Mouse (Mus musculus) macrophage (primary cell): ENCODE measurements around the gene Sec16a. TPM values are rescaled to one million over a fixed set of nuclear protein-coding genes. Genes with fewer than 3 reads are reported as not detected.

Source experiments
- H3K27ac ChIP-seq: fragments of 350-480 bp; formaldehyde crosslinking; 2 replicates; pipeline ENCODE4 v1.9.0; 2021
- H3K36me3 ChIP-seq: fragments of 350-480 bp; formaldehyde crosslinking; 2 replicates; pipeline ENCODE4 v1.9.0; 2021; ENCODE audit errors: inconsistent target
- H3K4me3 ChIP-seq: fragments of 350-480 bp; formaldehyde crosslinking; 2 replicates; pipeline ENCODE4 v1.9.0; 2021; ENCODE audit errors: inconsistent target
- H3K79me2 ChIP-seq: fragments of 350-480 bp; formaldehyde crosslinking; 2 replicates; pipeline ENCODE4 v1.9.0; 2021; ENCODE audit errors: inconsistent target
- WGBS: methylation state at CpG from one replicate; pipeline ENCODE4 v1.1.7; 2026; ENCODE audit warnings: inconsistent platforms; ENCODE audit not compliant: missing documents; 5-methylcytosine and 5-hydroxymethylcytosine counted together
- polyA plus RNA-seq: library from polyadenylated mRNA; stranded (reverse); fragments of 250-400 nt; gene quantifications from 3 replicates; pipeline ENCODE4 v1.2.4, GENCODE M21; 2018; ENCODE audit warnings: inconsistent platforms
- total RNA-seq, 78 experiments: library from RNA; depleted of rRNA; stranded (reverse); fragments of 250-400 nt; gene quantifications; 1 replicate in 9 of 78; 2 replicates in 24 of 78; 3 replicates in 43 of 78; 4 replicates in 2 of 78; pipeline ENCODE4 v1.2.4; 2018; ENCODE audit warnings: inconsistent platforms in 56 of 78

The Sec16a gene
- 100 to 1,000 TPM in 17 of 26 experiments, 10 to 100 TPM in 9; 55.6 to 143 (median 105) TPM for total RNA-seq (2018; cell fraction: chromatin; rRNA removed)
- 10 to 100 TPM; 35.0 to 58.5 (median 50.0) TPM for total RNA-seq (2018; cell fraction: cytosol; rRNA removed)
- 10 to 100 TPM; 44.2 to 98.8 (median 78.8) TPM for total RNA-seq (2018; cell fraction: nucleus; rRNA removed)
- polyA plus RNA-seq = 37.5 to 46.9 TPM (median 42.2 TPM) in 3 replicates

- WGBS = under 1% methylated on average over 58 of the region's 61 CpGs
- peaks cover 66% of the 10 kb centered on the region for H3K79me2 ChIP-seq
- H3K4me3 ChIP-seq = peak within 1 kb of the TSS; percentile 94
- H3K27ac ChIP-seq = peak within 1 kb of the TSS; percentile 77
- H3K36me3 ChIP-seq = peaks cover 18% of the 10 kb centered on the region
These were observed at the start of gene Sec16a for GRCm38 (mm10) chr2:26444946-26445665. Gene Sec16a (minus strand): TSS chr2:26445216.

GRCm38 (mm10) chr2:26494396-26494795 is 49.4 kb upstream of the Sec16a start:
- WGBS = 39% methylated on average over 5 of the region's 7 CpGs
- H3K4me3 ChIP-seq = no peak overlapping the region
- peak overlapping the region; percentile 92 for H3K27ac ChIP-seq
- peaks cover 100% of the 10 kb centered on the region for H3K79me2 ChIP-seq
- no peaks in the 10 kb centered on the region for H3K36me3 ChIP-seq

GRCm38 (mm10) chr2:26493021-26493781 is 48.2 kb upstream of the Sec16a start:
- no peaks in the 10 kb centered on the region for H3K36me3 ChIP-seq
- WGBS = 19% methylated on average over 9 of the region's 9 CpGs
- H3K27ac ChIP-seq = peak overlapping the region; percentile 92
- H3K4me3 ChIP-seq = no peak overlapping the region
- peaks cover 100% of the 10 kb centered on the region for H3K79me2 ChIP-seq

GRCm38 (mm10) chr2:26490760-26491301 is 45.8 kb upstream of the Sec16a start:
- WGBS = 30% methylated on average over 4 of the region's 4 CpGs
- Histone ChIP-seq H3K36me3 (no peaks in the 10 kb centered on the region), H3K27ac (no peak overlapping the region), H3K79me2 (peaks cover 100% of the 10 kb centered on the region), H3K4me3 (no peak overlapping the region)

GRCm38 (mm10) chr2:26488535-26489135 is 43.6 kb upstream of the Sec16a start:
- Histone ChIP-seq H3K27ac (no peak overlapping the region), H3K4me3 (no peak overlapping the region), H3K79me2 (peaks cover 95% of the 10 kb centered on the region), H3K36me3 (no peaks in the 10 kb centered on the region)
- 78% methylated on average over 9 of the region's 9 CpGs for WGBS

- H3K27ac ChIP-seq = no peak overlapping the region
- H3K79me2 ChIP-seq = peaks cover 83% of the 10 kb centered on the region
- H3K4me3 ChIP-seq = no peak overlapping the region
- 91% methylated on average over 18 of the region's 18 CpGs for WGBS
- H3K36me3 ChIP-seq = no peaks in the 10 kb centered on the region
These were observed 42.5 kb upstream of the Sec16a start for GRCm38 (mm10) chr2:26487322-26488021.

GRCm38 (mm10) chr2:26486835-26487321 is 41.9 kb upstream of the Sec16a start:
- H3K4me3 ChIP-seq = no peak overlapping the region

GRCm38 (mm10) chr2:26486264-26486810 is 41.3 kb upstream of the Sec16a start:
- H3K4me3 ChIP-seq = no peak overlapping the region
- peaks cover 3% of the 10 kb centered on the region; the same call in 1 of the 2 replicates for H3K36me3 ChIP-seq
- peaks cover 82% of the 10 kb centered on the region for H3K79me2 ChIP-seq
- H3K27ac ChIP-seq = no peak overlapping the region
- 74% methylated on average over 5 of the region's 5 CpGs for WGBS

More at GRCm38 (mm10) chr2:26486835-26487321, 41.9 kb upstream of the Sec16a start:
- H3K79me2 ChIP-seq = peaks cover 82% of the 10 kb centered on the region
- no peaks in the 10 kb centered on the region for H3K36me3 ChIP-seq
- 94% methylated on average over 3 of the region's 3 CpGs for WGBS
- H3K27ac ChIP-seq = no peak overlapping the region

- WGBS = 51% methylated on average over 7 of the region's 7 CpGs
- peaks cover 9% of the 10 kb centered on the region for H3K36me3 ChIP-seq
- H3K79me2 ChIP-seq = peaks cover 77% of the 10 kb centered on the region
- no peak overlapping the region for H3K27ac ChIP-seq
- H3K4me3 ChIP-seq = no peak overlapping the region
These were observed 40.7 kb upstream of the Sec16a start for GRCm38 (mm10) chr2:26485710-26486109.

GRCm38 (mm10) chr2:26485278-26485677 is 40.3 kb upstream of the Sec16a start:
- Histone ChIP-seq H3K27ac (no peak overlapping the region), H3K79me2 (peaks cover 72% of the 10 kb centered on the region), H3K4me3 (no peak overlapping the region), H3K36me3 (peaks cover 13% of the 10 kb centered on the region)
- 88% methylated on average over 9 of the region's 9 CpGs for WGBS

GRCm38 (mm10) chr2:26484169-26484568 is 39.2 kb upstream of the Sec16a start:
- H3K27ac ChIP-seq = peak overlapping the region; percentile 89
- 95% methylated on average over 10 of the region's 10 CpGs for WGBS
- H3K4me3 ChIP-seq = no peak overlapping the region
- H3K79me2 ChIP-seq = peaks cover 61% of the 10 kb centered on the region
- H3K36me3 ChIP-seq = peaks cover 24% of the 10 kb centered on the region

GRCm38 (mm10) chr2:26483230-26483869 is 38.3 kb upstream of the Sec16a start:
- Histone ChIP-seq H3K4me3 (no peak overlapping the region), H3K79me2 (peaks cover 53% of the 10 kb centered on the region), H3K27ac (peak overlapping the region; percentile 89), H3K36me3 (peaks cover 32% of the 10 kb centered on the region)
- 3% methylated on average over 13 of the region's 13 CpGs for WGBS

GRCm38 (mm10) chr2:26482824-26483223 is 37.8 kb upstream of the Sec16a start:
- peaks cover 48% of the 10 kb centered on the region for H3K79me2 ChIP-seq
- H3K27ac ChIP-seq = peak overlapping the region; percentile 89
- H3K36me3 ChIP-seq = peaks cover 37% of the 10 kb centered on the region
- no peak overlapping the region for H3K4me3 ChIP-seq
- 18% methylated on average over 3 of the region's 3 CpGs for WGBS
